ENCODE assay signal across 16 mouse cellular contexts in genomic region chr13:17494056-17494574, GRCm38 (mm10).
"Had no signal": no experiment of that assay in that cellular context is flagged by ENCODE, and none has a peak within 500 bp of the region (broad histone marks: within the 10 kb centered on the region; RNA-seq: fewer than 3 reads in every experiment).

No protein-coding gene starts in this region.

- H3K27ac ChIP-seq: kidney, postnatal 0 days; limb, embryonic 13.5 days; liver, embryonic 14.5 days; midbrain, embryonic 10.5 days; neural tube, embryonic 12.5 days; stomach, embryonic 15.5 days had no signal

- H3K9me3 ChIP-seq: limb, embryonic 13.5 days; midbrain, embryonic 10.5 days; neural tube, embryonic 12.5 days; stomach, embryonic 15.5 days had no signal

- H3K9ac ChIP-seq: limb, embryonic 13.5 days; liver, embryonic 14.5 days; neural tube, embryonic 12.5 days; stomach, embryonic 15.5 days had no signal

- H3K4me3 ChIP-seq: limb, embryonic 13.5 days; midbrain, embryonic 10.5 days; neural tube, embryonic 12.5 days; stomach, embryonic 15.5 days had no signal

- H3K4me2 ChIP-seq: limb, embryonic 13.5 days; neural tube, embryonic 12.5 days; stomach, embryonic 15.5 days had no signal

- H3K4me1 ChIP-seq: limb, embryonic 13.5 days; midbrain, embryonic 10.5 days; neural tube, embryonic 12.5 days; stomach, embryonic 15.5 days had no signal

- H3K27me3 ChIP-seq: limb, embryonic 13.5 days; neural tube, embryonic 12.5 days; stomach, embryonic 15.5 days had no signal

- DNase-seq: kidney, adult 11 months; kidney, adult 9 months; kidney, postnatal 36 days; layer of hippocampus, adult 9-11 months; layer of hippocampus, postnatal 36 days; lung, adult 18-20 months; midbrain, embryonic 14.5 days; retina, postnatal 1 day; right cerebral cortex, postnatal 4 days; thymus, postnatal 14 days had no signal

- H3K36me3 ChIP-seq: limb, embryonic 13.5 days; midbrain, embryonic 10.5 days; neural tube, embryonic 12.5 days; stomach, embryonic 15.5 days had no signal
